Mouse (Mus musculus) stomach, postnatal 0 days (tissue): Measurements from ENCODE around the gene Aasdh. TPM values are rescaled to one million over a fixed set of nuclear protein-coding genes. Genes with fewer than 3 reads are reported as not detected.
"Not testable (repeated sequence)": the region's sequence is repeated elsewhere in the genome, so short reads cannot be mapped to it uniquely, and the experiment has no call there.

ENCODE experiments used
- ATAC-seq: fragments of 200-750 bp; cut with Nextera tagmentation; 2 replicates; pipeline ENCODE4 v1.8.0; 2017; ENCODE audit not compliant: low FRiP score, low TSS enrichment
- DNase-seq: peaks from one replicate; pipeline ENCODE4 v3.0.0-alpha.2; 2016; ENCODE audit warnings: low spot score
- H3K27ac ChIP-seq: fragments of 300-500 bp; sonication (generic); replicated peaks from 2 replicates; pipeline ENCODE4 v1.5.1; 2014; ENCODE audit warnings: mild to moderate bottlenecking, control low read depth
- H3K27me3 ChIP-seq: fragments of 300-500 bp; sonication (generic); 2 replicates; pipeline ENCODE4 v1.6.1; 2014; ENCODE audit warnings: low read length; ENCODE audit not compliant: control insufficient read depth, insufficient read depth
- H3K36me3 ChIP-seq: fragments of 300-500 bp; sonication (generic); 2 replicates; pipeline ENCODE4 v1.6.1; 2014; ENCODE audit warnings: low read length, mixed read lengths; ENCODE audit not compliant: control insufficient read depth, insufficient read depth
- H3K4me1 ChIP-seq: fragments of 300-500 bp; sonication (generic); replicated peaks from 2 replicates; pipeline ENCODE4 v1.6.1; 2014; ENCODE audit warnings: antibody characterized with exemption; ENCODE audit not compliant: control insufficient read depth, insufficient read depth
- H3K4me2 ChIP-seq: fragments of 300-500 bp; sonication (generic); replicated peaks from 2 replicates; pipeline ENCODE4 v1.6.1; 2014; ENCODE audit warnings: low read depth, mild to moderate bottlenecking, control low read depth, moderate library complexity
- H3K4me3 ChIP-seq: fragments of 300-500 bp; sonication (generic); 2 replicates; pipeline ENCODE4 v1.5.1; 2014; ENCODE audit warnings: low read depth, low read length, control low read depth
- H3K9ac ChIP-seq: fragments of 300-500 bp; sonication (generic); 2 replicates; pipeline ENCODE4 v1.6.1; 2014; ENCODE audit warnings: mild to moderate bottlenecking, low read length, control low read depth, mixed read lengths
- H3K9me3 ChIP-seq: fragments of 300-500 bp; sonication (generic); 2 replicates; pipeline ENCODE4 v1.6.1; 2016; ENCODE audit warnings: low read length; ENCODE audit not compliant: control insufficient read depth
- CTCF ChIP-seq: IDR thresholded peaks from 2 replicates; pipeline ENCODE4 v1.5.1; 2016; ENCODE audit warnings: antibody characterized with exemption, low read depth, mild to moderate bottlenecking, moderate library complexity
- EP300 ChIP-seq: optimal IDR thresholded peaks from 2 replicates; pipeline ENCODE3; 2016; ENCODE audit warnings: antibody characterized with exemption
- WGBS: fragments of 180-500 bp; shearing (Covaris S2); extraction: QIAGEN DNeasy Blood & Tissue Kit; methylation state at CpG from one replicate; pipeline ENCODE4 v1.1.7; 2014; 5-methylcytosine and 5-hydroxymethylcytosine counted together
- polyA plus RNA-seq: library from polyadenylated mRNA; unstranded; fragments of >200 nt; fragmentation: Nextera tagmentation; extraction: Ambion mirVana; gene quantifications from 2 replicates; pipeline ENCODE4 v1.2.1, GENCODE M21; 2015

Aasdh gene
- polyA plus RNA-seq, 1 experiment from 2014 or later = 7.4 TPM

DNA sequence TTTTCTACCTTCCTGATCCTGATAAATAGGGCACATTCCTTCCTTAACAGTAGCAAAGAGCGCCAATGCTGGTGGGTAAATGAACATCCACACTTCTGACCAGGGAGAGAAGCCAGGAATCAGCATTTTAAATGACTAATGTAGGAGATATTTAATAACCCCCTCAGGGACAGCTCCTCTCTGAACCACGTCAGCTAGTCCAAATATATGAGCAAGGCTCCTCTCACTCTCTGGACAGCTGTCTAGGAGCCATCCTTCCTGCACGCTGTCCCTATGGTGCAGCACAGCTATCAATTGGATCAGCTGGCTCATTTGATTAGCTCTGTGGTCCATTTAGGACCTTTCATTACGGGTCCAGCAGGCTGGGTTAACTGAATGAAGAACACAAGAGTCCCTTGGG is 17.5 kb upstream of the Aasdh start:
- Histone ChIP-seq H3K27ac (no peak overlapping the region), H3K36me3 (peaks cover 12% of the 10 kb centered on the region; the same call in 1 of the 2 replicates), H3K9ac (no peak overlapping the region), H3K9me3 (no peaks in the 10 kb centered on the region), H3K4me2 (no peak overlapping the region), H3K4me3 (no peak overlapping the region), H3K27me3 (no peaks in the 10 kb centered on the region), H3K4me1 (no peaks in the 10 kb centered on the region)
- ATAC-seq (no peak), DNase-seq (no peak)
- WGBS = 78% methylated on average over 4 of the region's 4 CpGs
- no peak for TF ChIP-seq EP300
- TF ChIP-seq CTCF = no peak

GRCm38 (mm10) chr5:76912522-76912921 is 7.2 kb upstream of the Aasdh start:
- not testable (repeated sequence) for H3K36me3 ChIP-seq, H3K4me2 ChIP-seq, H3K27me3 ChIP-seq, H3K9me3 ChIP-seq, H3K27ac ChIP-seq, H3K4me1 ChIP-seq, H3K9ac ChIP-seq, DNase-seq, H3K4me3 ChIP-seq, ATAC-seq
- WGBS = 92% methylated on average over 5 of the region's 5 CpGs

DNA sequence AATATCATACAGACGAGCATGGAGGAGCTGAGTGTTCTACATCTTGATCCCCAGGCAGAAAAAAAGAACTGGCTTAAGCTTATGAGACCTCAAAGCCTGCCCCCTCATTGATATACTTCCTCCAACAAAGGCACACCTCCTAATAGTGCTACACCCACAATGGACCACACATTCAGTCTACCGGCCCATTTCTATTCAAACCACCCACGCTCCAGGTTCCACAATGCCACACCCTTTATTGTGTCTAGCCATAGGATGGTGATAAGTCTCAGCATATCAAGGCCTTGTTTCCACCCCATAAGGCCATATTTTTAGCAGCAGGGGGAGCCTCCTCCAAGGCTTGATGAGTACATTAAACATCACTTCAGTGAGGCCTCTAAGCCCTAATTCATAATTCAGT is 5.5 kb upstream of the Aasdh start:
- H3K27me3 ChIP-seq = no peaks in the 10 kb centered on the region
- H3K9me3 ChIP-seq = no peaks in the 10 kb centered on the region
- no peak overlapping the region for H3K27ac ChIP-seq
- H3K4me2 ChIP-seq = no peak overlapping the region
- ATAC-seq = peak; percentile 51; the same call in 1 of the 2 replicates
- 60% methylated on average over 3 of the region's 3 CpGs for WGBS
- no peak overlapping the region for H3K4me3 ChIP-seq
- H3K9ac ChIP-seq = no peak overlapping the region
- no peaks in the 10 kb centered on the region for H3K4me1 ChIP-seq
- TF ChIP-seq CTCF = 0 out of 2 replicates have a peak, but pooled peaks have one; percentile 12
- TF ChIP-seq EP300 = no peak
- DNase-seq = no peak
- no peaks in the 10 kb centered on the region for H3K36me3 ChIP-seq

GRCm38 (mm10) chr5:76906155-76906499 is 813 bp upstream of the Aasdh start:
- no peak for TF ChIP-seq CTCF
- no peak for TF ChIP-seq EP300
- DNase-seq (no peak), ATAC-seq (no peak)
- no peaks in the 10 kb centered on the region for H3K36me3 ChIP-seq
- no peaks in the 10 kb centered on the region for H3K27me3 ChIP-seq
- H3K4me1 ChIP-seq = no peaks in the 10 kb centered on the region
- peak overlapping the region; percentile 74 for H3K4me3 ChIP-seq
- H3K4me2 ChIP-seq = peak overlapping the region; percentile 86
- WGBS = 31% methylated on average over 3 of the region's 3 CpGs
- peak overlapping the region; percentile 87; the same call in 1 of the 2 replicates for H3K9ac ChIP-seq
- H3K9me3 ChIP-seq = no peaks in the 10 kb centered on the region
- peak overlapping the region; percentile 94 for H3K27ac ChIP-seq

- peak overlapping the region; percentile 87 for H3K9ac ChIP-seq
- no peaks in the 10 kb centered on the region for H3K36me3 ChIP-seq
- no peak for DNase-seq
- WGBS = 2% methylated on average over 19 of the region's 19 CpGs
- H3K4me2 ChIP-seq = peak overlapping the region; percentile 86
- no peaks in the 10 kb centered on the region for H3K9me3 ChIP-seq
- TF ChIP-seq EP300 (no peak), CTCF (no peak)
- ATAC-seq = no peak
- H3K27me3 ChIP-seq = no peaks in the 10 kb centered on the region
- no peaks in the 10 kb centered on the region for H3K4me1 ChIP-seq
- peak overlapping the region; percentile 74 for H3K4me3 ChIP-seq
- H3K27ac ChIP-seq = peak overlapping the region; percentile 94
Measured at GRCm38 (mm10) chr5:76904713-76905404, 455 bp downstream of the Aasdh start.

DNA sequence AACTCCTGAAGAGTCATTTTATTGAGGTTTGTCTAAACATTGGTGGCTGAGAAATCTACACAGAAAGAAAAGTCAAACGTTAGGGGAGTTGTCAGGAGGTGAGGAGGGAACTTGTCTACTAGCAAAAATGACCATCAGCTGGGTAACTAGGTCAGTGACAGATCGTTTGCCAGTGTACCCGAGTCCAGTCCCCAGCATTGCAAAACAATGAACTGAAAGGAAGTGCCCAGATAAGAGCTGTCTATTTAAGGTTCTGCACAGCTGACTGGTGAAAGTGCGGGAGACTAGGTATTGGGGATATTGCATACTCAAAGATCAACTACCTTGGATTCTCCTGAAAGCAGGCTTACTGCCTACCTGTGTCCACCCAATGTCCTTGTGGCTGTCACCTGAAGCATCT is 3.2 kb downstream of the Aasdh start:
- Histone ChIP-seq H3K36me3 (no peaks in the 10 kb centered on the region), H3K4me1 (no peaks in the 10 kb centered on the region), H3K9ac (no peak overlapping the region), H3K4me2 (no peak overlapping the region), H3K27me3 (no peaks in the 10 kb centered on the region), H3K4me3 (no peak overlapping the region), H3K9me3 (no peaks in the 10 kb centered on the region), H3K27ac (no peak overlapping the region)
- DNase-seq (no peak), ATAC-seq (no peak)
- WGBS = 63% methylated on average over 4 of the region's 4 CpGs
- no peak for TF ChIP-seq EP300
- TF ChIP-seq CTCF = no peak
